Mouse (Mus musculus) intestine, embryonic 16.5 days (tissue): ENCODE measurements around the gene Endog. TPM values are rescaled to one million over a fixed set of nuclear protein-coding genes. Genes with fewer than 3 reads are reported as not detected.
"Not testable (repeated sequence)": the region's sequence is repeated elsewhere in the genome, so short reads cannot be mapped to it uniquely, and the experiment has no call there.

Source experiments
- ATAC-seq: fragments of 200-750 bp; cut with Nextera tagmentation; 2 replicates; pipeline ENCODE4 v1.8.0; 2017; ENCODE audit warnings: moderate TSS enrichment, moderate library complexity
- H3K27ac ChIP-seq: fragments of 300-500 bp; sonication (generic); 2 replicates; pipeline ENCODE4 v1.5.1; 2014; ENCODE audit warnings: mild to moderate bottlenecking, low read length
- H3K27me3 ChIP-seq: fragments of 300-500 bp; sonication (generic); replicated peaks from 2 replicates; pipeline ENCODE4 v1.6.1; 2014; ENCODE audit warnings: low read length, control low read depth, mixed read lengths; ENCODE audit not compliant: control insufficient read depth, insufficient read depth
- H3K36me3 ChIP-seq: fragments of 300-500 bp; sonication (generic); 2 replicates; pipeline ENCODE4 v1.6.1; 2014; ENCODE audit warnings: low read length, control low read depth; ENCODE audit not compliant: control insufficient read depth, insufficient read depth
- H3K4me1 ChIP-seq: fragments of 300-500 bp; sonication (generic); 2 replicates; pipeline ENCODE4 v1.6.1; 2014; ENCODE audit warnings: low read length, control low read depth, mixed read lengths; ENCODE audit not compliant: control insufficient read depth, insufficient read depth
- H3K4me2 ChIP-seq: fragments of 300-500 bp; sonication (generic); 2 replicates; pipeline ENCODE4 v1.6.1; 2014; ENCODE audit warnings: low read depth, low read length, control low read depth
- H3K4me3 ChIP-seq: fragments of 300-500 bp; sonication (generic); 2 replicates; pipeline ENCODE4 v1.5.1; 2014; ENCODE audit warnings: mild to moderate bottlenecking, low read length
- H3K9ac ChIP-seq: fragments of 300-500 bp; sonication (generic); 2 replicates; pipeline ENCODE4 v1.6.1; 2014; ENCODE audit warnings: low read depth, low read length
- H3K9me3 ChIP-seq: fragments of 300-500 bp; sonication (generic); 2 replicates; pipeline ENCODE4 v1.6.1; 2016; ENCODE audit warnings: low read length, control low read depth; ENCODE audit not compliant: control insufficient read depth
- WGBS: fragments of 180-500 bp; shearing (Covaris S2); extraction: QIAGEN DNeasy Blood & Tissue Kit; methylation state at CpG from one replicate; pipeline ENCODE4 v1.1.7; 2014; 5-methylcytosine and 5-hydroxymethylcytosine counted together
- polyA plus RNA-seq: library from polyadenylated mRNA; unstranded; fragments of >200 nt; fragmentation: Nextera tagmentation; extraction: Ambion mirVana; gene quantifications from 2 replicates; pipeline ENCODE4 v1.2.1, GENCODE M21; 2015

Gene Endog
- polyA plus RNA-seq, 1 experiment from 2014 or later: 42.5 TPM

GRCm38 (mm10) chr2:30178711-30179110, 7.4 kb downstream of the Endog start:
- H3K4me1 ChIP-seq, H3K9me3 ChIP-seq, H3K27ac ChIP-seq, H3K27me3 ChIP-seq, H3K9ac ChIP-seq: not testable (repeated sequence)
- 52% methylated on average over 7 of the region's 7 CpGs for WGBS
- ATAC-seq: peak; percentile 14; the same call in 1 of the 2 replicates
- Histone ChIP-seq H3K36me3 (peaks cover 28% of the 10 kb centered on the region), H3K4me2 (peak overlapping the region; percentile 84), H3K4me3 (peak overlapping the region; percentile 61)

DNA sequence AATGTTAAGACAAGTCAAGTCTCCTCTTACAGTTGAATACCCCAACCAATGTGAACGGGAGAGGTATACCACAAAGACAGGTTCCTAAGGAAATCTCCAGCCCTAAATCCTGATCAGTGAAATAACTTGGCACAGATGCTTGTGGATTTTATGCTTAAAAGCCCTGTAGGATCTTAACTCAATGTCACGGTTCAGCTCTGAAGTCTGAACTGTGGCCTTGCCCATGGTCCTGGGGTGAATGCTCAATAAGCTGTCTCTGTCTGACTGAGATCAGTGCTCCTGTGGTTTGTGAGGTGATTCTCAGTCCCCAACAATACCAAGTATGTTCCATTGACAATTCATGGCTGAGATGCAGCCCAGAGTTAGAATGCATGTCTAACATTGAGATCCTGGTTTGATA, 11.1 kb downstream of the Endog start:
- no peak overlapping the region for H3K4me3 ChIP-seq
- H3K4me1 ChIP-seq: peaks cover 3% of the 10 kb centered on the region
- H3K9ac ChIP-seq: no peak overlapping the region
- peaks cover 7% of the 10 kb centered on the region for H3K36me3 ChIP-seq
- H3K4me2 ChIP-seq: no peak overlapping the region
- H3K9me3 ChIP-seq: peaks cover 7% of the 10 kb centered on the region
- H3K27ac ChIP-seq: no peak overlapping the region
- no peak for ATAC-seq
- WGBS: 95% methylated on average over 2 of the region's 2 CpGs
- H3K27me3 ChIP-seq: no peaks in the 10 kb centered on the region

DNA sequence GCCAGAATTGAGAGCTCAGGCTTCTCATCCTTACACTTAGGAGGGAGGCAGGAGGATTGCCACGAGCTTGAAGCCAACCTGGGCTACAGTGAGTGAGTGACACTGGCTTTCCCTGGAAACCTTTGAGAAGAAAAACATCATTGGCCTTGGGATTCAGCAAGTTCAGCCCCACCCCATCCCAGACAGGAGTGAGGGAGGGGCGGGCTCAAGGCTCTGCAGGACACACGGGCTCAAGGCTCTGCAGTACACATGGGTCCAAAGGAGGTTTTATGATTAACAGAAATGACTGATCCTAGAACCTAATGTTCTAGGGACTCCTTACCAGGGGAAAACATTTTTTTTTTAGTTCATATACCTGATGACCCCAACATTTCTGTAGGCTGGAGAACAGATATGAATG, 12.4 kb downstream of the Endog start:
- WGBS: 61% methylated on average over 3 of the region's 3 CpGs
- Histone ChIP-seq H3K36me3 (peaks cover 7% of the 10 kb centered on the region), H3K27ac (no peak overlapping the region)

GRCm38 (mm10) chr2:30185276-30185675, 14.0 kb downstream of the Endog start:
- H3K4me2 ChIP-seq: no peak overlapping the region
- peaks cover 7% of the 10 kb centered on the region for H3K36me3 ChIP-seq
- 86% methylated on average over 6 of the region's 6 CpGs for WGBS
- peak; percentile 40; the same call in 1 of the 2 replicates for ATAC-seq
- no peak overlapping the region for H3K27ac ChIP-seq
- no peaks in the 10 kb centered on the region for H3K27me3 ChIP-seq
- no peaks in the 10 kb centered on the region for H3K4me1 ChIP-seq
- peaks cover 7% of the 10 kb centered on the region for H3K9me3 ChIP-seq
- H3K9ac ChIP-seq: no peak overlapping the region
- no peak overlapping the region for H3K4me3 ChIP-seq

More for the DNA sequence above, 12.4 kb downstream of the Endog start:
- no peak for ATAC-seq
- Histone ChIP-seq H3K9me3 (peaks cover 7% of the 10 kb centered on the region), H3K4me2 (no peak overlapping the region), H3K27me3 (no peaks in the 10 kb centered on the region), H3K9ac (no peak overlapping the region), H3K4me1 (no peaks in the 10 kb centered on the region), H3K4me3 (no peak overlapping the region)

- Histone ChIP-seq H3K9me3 (peaks cover 7% of the 10 kb centered on the region), H3K27ac (no peak overlapping the region), H3K9ac (no peak overlapping the region), H3K36me3 (peaks cover 7% of the 10 kb centered on the region), H3K27me3 (no peaks in the 10 kb centered on the region), H3K4me3 (no peak overlapping the region), H3K4me1 (no peaks in the 10 kb centered on the region), H3K4me2 (no peak overlapping the region)
- 80% methylated on average over 3 of the region's 3 CpGs for WGBS
- no peak for ATAC-seq
These were observed 14.4 kb downstream of the Endog start for GRCm38 (mm10) chr2:30185681-30186080.

GRCm38 (mm10) chr2:30191790-30192580, 20.7 kb downstream of the Endog start:
- no peak overlapping the region for H3K4me3 ChIP-seq
- no peaks in the 10 kb centered on the region for H3K9me3 ChIP-seq
- no peak overlapping the region for H3K9ac ChIP-seq
- no peak; the same call in 1 of the 2 replicates for ATAC-seq
- no peaks in the 10 kb centered on the region; the same call in 1 of the 2 replicates for H3K36me3 ChIP-seq
- H3K27me3 ChIP-seq: no peaks in the 10 kb centered on the region
- H3K4me1 ChIP-seq: peaks cover 9% of the 10 kb centered on the region
- WGBS: 81% methylated on average over 12 of the region's 12 CpGs
- H3K27ac ChIP-seq: no peak overlapping the region; the same call in 1 of the 2 replicates
- no peak overlapping the region for H3K4me2 ChIP-seq

GRCm38 (mm10) chr2:30194656-30195055, 23.4 kb downstream of the Endog start:
- Histone ChIP-seq H3K9ac (no peak overlapping the region), H3K9me3 (no peaks in the 10 kb centered on the region), H3K4me2 (no peak overlapping the region), H3K27ac (no peak overlapping the region), H3K4me1 (peaks cover 13% of the 10 kb centered on the region), H3K27me3 (no peaks in the 10 kb centered on the region), H3K4me3 (no peak overlapping the region), H3K36me3 (no peaks in the 10 kb centered on the region; the same call in 1 of the 2 replicates)
- ATAC-seq: no peak
- 83% methylated on average over 3 of the region's 3 CpGs for WGBS

GRCm38 (mm10) chr2:30198021-30198420, 26.7 kb downstream of the Endog start:
- Histone ChIP-seq H3K9me3 (no peaks in the 10 kb centered on the region), H3K4me3 (no peak overlapping the region), H3K9ac (0 out of 2 replicates have a peak overlapping the region, but pooled peaks have one; percentile 1), H3K27ac (peak overlapping the region; percentile 41; the same call in 1 of the 2 replicates), H3K4me1 (peaks cover 7% of the 10 kb centered on the region), H3K4me2 (no peak overlapping the region), H3K27me3 (no peaks in the 10 kb centered on the region), H3K36me3 (no peaks in the 10 kb centered on the region)
- 67% methylated on average over 4 of the region's 4 CpGs for whole genome bisulfite sequencing
- ATAC-seq: no peak

DNA sequence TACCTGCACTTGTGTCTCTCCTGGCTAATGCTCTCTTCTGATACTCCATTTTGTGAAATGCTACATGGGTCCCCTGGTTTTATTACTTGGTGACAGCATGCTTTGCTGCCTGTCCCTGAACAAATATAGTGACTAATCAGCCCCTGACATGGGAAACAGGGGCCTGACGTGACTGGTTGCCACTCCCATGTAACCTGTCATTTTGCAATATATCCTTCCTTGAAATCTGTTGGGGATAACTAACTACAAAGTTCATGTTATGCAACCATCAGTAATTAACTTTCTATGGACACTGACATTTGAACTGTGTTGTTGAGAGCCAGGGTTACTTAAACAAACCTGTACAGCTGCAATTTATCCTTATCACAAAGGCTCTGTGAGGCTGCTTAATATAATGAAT, 28.7 kb downstream of the Endog start:
- WGBS: 29% methylated on average over 1 of the region's 1 CpGs

More for the DNA sequence above, 28.7 kb downstream of the Endog start:
- ATAC-seq: peak; percentile 89
- Histone ChIP-seq H3K27me3 (no peaks in the 10 kb centered on the region), H3K36me3 (no peaks in the 10 kb centered on the region), H3K9me3 (no peaks in the 10 kb centered on the region), H3K9ac (peak overlapping the region; percentile 2; the same call in 1 of the 2 replicates), H3K27ac (peak overlapping the region; percentile 90), H3K4me1 (peaks cover 11% of the 10 kb centered on the region), H3K4me2 (no peak overlapping the region), H3K4me3 (no peak overlapping the region)
